Mouse (Mus musculus): ENCODE results near the gene Gas7. TPM values are rescaled to one million over a fixed set of nuclear protein-coding genes. Genes with fewer than 3 reads are reported as not detected.

Gene Gas7
- polyA plus RNA-seq, 1 experiment from 2014 or later, result 7.4 TPM

DNA sequence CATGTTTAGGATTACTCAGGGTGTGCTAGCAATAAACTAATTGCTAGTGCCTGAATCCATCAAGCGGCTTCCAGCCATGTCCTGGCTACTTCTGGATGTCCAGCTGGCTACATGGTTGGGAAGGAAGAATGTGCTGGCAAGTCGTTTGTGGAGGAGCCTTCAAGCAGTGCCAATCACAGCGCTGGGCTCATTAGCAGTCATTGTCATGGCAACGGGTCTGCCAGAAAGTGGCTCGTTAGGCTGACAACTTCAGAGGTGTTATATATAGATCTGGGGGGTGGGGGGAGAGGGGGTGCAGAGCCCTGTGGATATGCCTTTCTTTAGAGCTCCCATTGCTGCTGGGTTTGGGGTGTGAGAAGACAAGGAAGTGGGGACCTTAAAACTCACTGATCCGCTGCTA, 141.0 kb downstream of the Gas7 start:
- no peak overlapping the region for H3K27ac ChIP-seq (ENCODE audit: poor library complexity, severe bottlenecking)
- no peak for ATAC-seq (ENCODE audit: insufficient number of reproducible peaks, low FRiP score)
- no peaks in the 10 kb centered on the region for H3K27me3 ChIP-seq (replicated peaks)
- H3K4me2 ChIP-seq, result no peak overlapping the region
- 0 out of 2 replicates have a peak, but pooled peaks cover 2% of the 10 kb centered on the region for H3K9me3 ChIP-seq (replicated peaks)
- no peak overlapping the region for H3K4me3 ChIP-seq
- no peaks in the 10 kb centered on the region for H3K36me3 ChIP-seq
- no peaks in the 10 kb centered on the region for H3K4me1 ChIP-seq (replicated peaks)
- WGBS, result 65% methylated on average over 6 of the region's 6 CpGs
- no peak overlapping the region for H3K9ac ChIP-seq

DNA sequence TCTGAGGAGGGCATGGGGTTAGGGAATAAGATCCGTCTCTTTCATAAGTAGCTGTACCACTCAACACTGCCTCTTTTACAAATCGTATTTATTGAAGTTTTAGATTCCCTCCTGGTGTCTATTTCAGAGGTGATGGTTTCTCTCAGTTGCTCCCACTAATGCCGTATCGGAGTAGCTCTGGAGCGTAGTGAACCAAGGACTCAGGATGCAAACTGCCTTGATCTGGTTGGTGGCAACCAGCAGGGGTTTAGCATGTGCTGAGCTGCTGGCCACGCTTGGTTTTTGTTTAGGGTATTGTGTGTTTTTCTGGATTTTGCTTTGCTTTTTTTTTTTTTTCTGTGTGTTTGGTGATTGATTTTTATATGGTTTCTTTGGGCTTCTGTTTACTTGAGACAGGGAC, 141.6 kb downstream of the Gas7 start:
- no peak for ATAC-seq (ENCODE audit: insufficient number of reproducible peaks, low FRiP score)
- Histone ChIP-seq H3K4me1 (replicated peaks) (no peaks in the 10 kb centered on the region), H3K27ac (ENCODE audit: poor library complexity, severe bottlenecking) (no peak overlapping the region), H3K27me3 (replicated peaks) (no peaks in the 10 kb centered on the region), H3K4me3 (no peak overlapping the region), H3K9ac (no peak overlapping the region), H3K4me2 (no peak overlapping the region), H3K9me3 (replicated peaks) (0 out of 2 replicates have a peak, but pooled peaks cover 2% of the 10 kb centered on the region), H3K36me3 (no peaks in the 10 kb centered on the region)
- WGBS, result 84% methylated on average over 6 of the region's 6 CpGs

- no peak overlapping the region for H3K4me3 ChIP-seq
- no peak overlapping the region for H3K4me2 ChIP-seq
- H3K4me1 ChIP-seq (replicated peaks), result no peaks in the 10 kb centered on the region
- ATAC-seq (ENCODE audit: insufficient number of reproducible peaks, low FRiP score), result no peak
- no peak overlapping the region for H3K9ac ChIP-seq
- H3K36me3 ChIP-seq, result no peaks in the 10 kb centered on the region
- H3K27ac ChIP-seq (ENCODE audit: poor library complexity, severe bottlenecking), result no peak overlapping the region
- no peaks in the 10 kb centered on the region for H3K27me3 ChIP-seq (replicated peaks)
- WGBS, result 80% methylated on average over 7 of the region's 7 CpGs
- 0 out of 2 replicates have a peak, but pooled peaks cover 2% of the 10 kb centered on the region for H3K9me3 ChIP-seq (replicated peaks)
These were observed 142.2 kb downstream of the Gas7 start for GRCm38 (mm10) chr11:67597388-67597787.

DNA sequence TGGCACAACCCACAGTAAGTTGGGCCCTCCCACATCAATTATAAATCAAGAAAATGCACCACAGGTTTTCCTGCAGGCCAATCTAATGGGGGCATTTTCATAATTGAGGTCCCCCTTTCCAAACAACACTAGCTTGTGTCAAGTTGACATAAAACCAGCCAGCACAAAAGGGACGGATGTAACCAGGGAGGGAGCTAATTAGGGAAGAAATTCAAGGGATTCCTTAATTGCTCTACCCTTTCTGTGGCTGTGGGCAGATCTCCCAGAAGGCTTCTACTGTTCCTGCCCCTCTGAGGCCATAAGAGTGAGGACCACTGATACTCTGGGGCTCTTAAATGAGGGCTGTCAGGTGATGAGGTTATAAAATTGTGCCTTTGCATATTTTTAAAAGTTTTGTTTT, 143.9 kb downstream of the Gas7 start:
- Histone ChIP-seq H3K9me3 (replicated peaks) (no peaks in the 10 kb centered on the region), H3K4me3 (no peak overlapping the region), H3K27me3 (replicated peaks) (no peaks in the 10 kb centered on the region), H3K9ac (no peak overlapping the region), H3K27ac (ENCODE audit: poor library complexity, severe bottlenecking) (no peak overlapping the region), H3K4me2 (no peak overlapping the region), H3K4me1 (replicated peaks) (no peaks in the 10 kb centered on the region), H3K36me3 (no peaks in the 10 kb centered on the region)
- ATAC-seq (ENCODE audit: insufficient number of reproducible peaks, low FRiP score), result no peak
- WGBS, result 68% methylated on average over 1 of the region's 1 CpGs

DNA sequence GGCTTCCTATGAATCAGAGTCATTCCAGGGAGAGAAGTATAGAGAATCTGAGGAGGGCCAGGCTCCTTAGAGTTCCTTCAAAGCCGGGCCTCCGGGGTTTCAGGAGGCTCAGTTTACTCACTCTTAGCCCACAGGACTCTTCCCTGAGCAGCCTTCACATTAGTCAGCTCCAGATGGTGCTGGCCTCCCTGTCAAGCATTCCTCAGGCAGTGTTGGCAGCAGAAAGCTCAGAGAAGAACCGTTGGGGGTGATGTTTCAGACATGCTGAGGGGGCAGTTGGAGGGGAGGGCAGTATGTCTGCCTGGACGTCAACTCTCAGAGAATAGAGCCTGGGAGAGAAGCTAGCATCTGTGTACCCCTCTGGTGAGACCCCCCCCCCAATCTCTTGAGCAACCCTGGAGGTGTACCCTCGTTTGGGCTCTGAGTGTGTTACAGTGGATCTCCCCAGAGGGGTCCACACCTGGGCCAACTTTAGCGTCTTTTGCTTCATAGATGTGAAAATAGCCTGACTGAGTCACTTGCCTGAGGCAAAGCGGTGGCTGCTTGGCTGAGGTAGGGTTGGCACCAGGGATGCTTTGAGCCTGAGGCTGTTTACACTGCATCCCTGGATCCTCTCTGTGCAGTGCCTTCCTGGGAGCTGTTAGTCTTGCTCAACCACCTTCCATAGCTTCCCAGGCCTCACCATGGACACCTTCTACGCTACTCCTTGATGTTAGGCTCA, 145.6 kb downstream of the Gas7 start:
- no peaks in the 10 kb centered on the region for H3K36me3 ChIP-seq
- H3K4me3 ChIP-seq, result no peak overlapping the region
- H3K27me3 ChIP-seq (replicated peaks), result no peaks in the 10 kb centered on the region
- 71% methylated on average over 8 of the region's 8 CpGs for WGBS
- ATAC-seq (ENCODE audit: insufficient number of reproducible peaks, low FRiP score), result no peak
- H3K4me2 ChIP-seq, result no peak overlapping the region
- H3K9me3 ChIP-seq (replicated peaks), result no peaks in the 10 kb centered on the region
- H3K9ac ChIP-seq, result no peak overlapping the region
- no peaks in the 10 kb centered on the region for H3K4me1 ChIP-seq (replicated peaks)
- no peak overlapping the region for H3K27ac ChIP-seq (ENCODE audit: poor library complexity, severe bottlenecking)

- no peak for ATAC-seq (ENCODE audit: insufficient number of reproducible peaks, low FRiP score)
- Histone ChIP-seq H3K9ac (no peak overlapping the region), H3K4me2 (no peak overlapping the region), H3K9me3 (replicated peaks) (no peaks in the 10 kb centered on the region), H3K27ac (ENCODE audit: poor library complexity, severe bottlenecking) (no peak overlapping the region), H3K4me3 (no peak overlapping the region), H3K27me3 (replicated peaks) (no peaks in the 10 kb centered on the region), H3K36me3 (no peaks in the 10 kb centered on the region), H3K4me1 (replicated peaks) (no peaks in the 10 kb centered on the region)
- 70% methylated on average over 12 of the region's 12 CpGs for WGBS
These were observed 147.6 kb downstream of the Gas7 start for GRCm38 (mm10) chr11:67602711-67603369.

GRCm38 (mm10) chr11:67604481-67604880, 149.2 kb downstream of the Gas7 start:
- no peak for ATAC-seq (ENCODE audit: insufficient number of reproducible peaks, low FRiP score)
- Histone ChIP-seq H3K9me3 (replicated peaks) (no peaks in the 10 kb centered on the region), H3K27ac (ENCODE audit: poor library complexity, severe bottlenecking) (no peak overlapping the region), H3K36me3 (no peaks in the 10 kb centered on the region), H3K4me1 (replicated peaks) (no peaks in the 10 kb centered on the region), H3K9ac (no peak overlapping the region), H3K4me3 (no peak overlapping the region), H3K27me3 (replicated peaks) (no peaks in the 10 kb centered on the region), H3K4me2 (no peak overlapping the region)
- WGBS, result 40% methylated on average over 2 of the region's 2 CpGs

DNA sequence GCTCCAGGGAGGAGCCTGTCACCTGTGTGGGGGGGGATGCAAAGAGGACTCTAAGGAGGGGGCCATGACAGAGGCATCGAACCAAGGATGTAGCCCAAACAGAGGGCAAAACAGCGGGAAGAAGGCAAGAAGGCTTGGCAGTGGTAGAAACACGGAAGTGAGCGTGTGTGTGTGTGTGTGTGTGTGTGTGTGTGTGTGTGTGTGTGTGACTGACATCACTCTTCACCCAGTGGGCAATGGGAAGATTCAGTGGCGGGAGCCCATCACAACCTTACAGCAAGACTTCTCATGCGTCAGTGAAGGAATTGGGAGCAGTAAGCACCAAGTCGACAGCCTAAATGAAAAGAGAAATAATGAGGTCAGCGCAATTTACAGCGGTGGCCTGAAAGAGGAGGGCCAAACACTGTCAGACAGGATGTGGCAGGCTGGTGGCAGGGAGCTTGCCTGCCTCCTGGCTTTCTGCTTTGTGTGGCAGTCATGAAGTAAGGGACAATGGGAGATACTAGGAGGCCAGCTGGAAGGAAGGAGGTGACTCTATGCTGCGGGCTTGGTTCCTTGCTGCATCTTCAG, 153.0 kb downstream of the Gas7 start:
- Histone ChIP-seq H3K4me3 (no peak overlapping the region), H3K36me3 (no peaks in the 10 kb centered on the region), H3K27me3 (replicated peaks) (no peaks in the 10 kb centered on the region), H3K9ac (no peak overlapping the region), H3K4me1 (replicated peaks) (no peaks in the 10 kb centered on the region), H3K9me3 (replicated peaks) (no peaks in the 10 kb centered on the region), H3K27ac (ENCODE audit: poor library complexity, severe bottlenecking) (no peak overlapping the region), H3K4me2 (no peak overlapping the region)
- WGBS, result 73% methylated on average over 10 of the region's 10 CpGs
- no peak for ATAC-seq (ENCODE audit: insufficient number of reproducible peaks, low FRiP score)

DNA sequence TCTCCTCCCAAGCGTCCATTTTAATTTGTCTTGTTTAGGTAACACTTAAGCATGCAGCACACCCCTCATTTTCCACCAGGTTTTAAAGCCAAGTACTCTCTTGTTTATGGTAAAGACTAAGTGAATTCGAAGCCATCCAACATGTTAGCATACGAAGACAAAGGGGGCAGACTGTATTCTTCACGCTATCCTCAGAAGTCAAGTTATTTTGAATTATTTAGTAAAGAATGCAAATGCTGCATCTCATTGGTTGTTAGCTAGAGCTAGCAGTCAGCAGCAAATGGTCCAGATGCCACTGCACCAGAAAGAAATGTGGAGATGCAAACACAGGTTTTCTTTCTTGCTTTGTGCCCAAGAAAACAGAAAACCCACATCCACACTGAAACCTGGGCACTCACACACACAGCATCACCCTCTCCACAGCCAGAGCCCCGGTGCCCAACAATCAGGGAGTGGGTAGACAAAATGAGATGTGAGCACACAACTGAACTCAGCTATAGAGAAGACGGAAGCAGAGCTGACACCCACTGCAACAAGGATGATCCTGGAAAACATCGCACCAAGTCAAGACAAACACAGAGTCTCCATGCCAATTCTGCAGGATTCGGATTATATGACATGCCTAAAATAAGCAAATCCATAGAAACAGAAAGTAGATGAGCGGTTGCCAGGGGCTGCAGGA, 157.1 kb downstream of the Gas7 start:
- Histone ChIP-seq H3K4me3 (no peak overlapping the region), H3K36me3 (no peaks in the 10 kb centered on the region), H3K9me3 (replicated peaks) (no peaks in the 10 kb centered on the region), H3K9ac (no peak overlapping the region), H3K4me2 (no peak overlapping the region), H3K27me3 (replicated peaks) (no peaks in the 10 kb centered on the region), H3K4me1 (replicated peaks) (no peaks in the 10 kb centered on the region), H3K27ac (ENCODE audit: poor library complexity, severe bottlenecking) (no peak overlapping the region)
- no peak for ATAC-seq (ENCODE audit: insufficient number of reproducible peaks, low FRiP score)
- WGBS, result 79% methylated on average over 9 of the region's 9 CpGs

- no peak for ATAC-seq (ENCODE audit: insufficient number of reproducible peaks, low FRiP score)
- Histone ChIP-seq H3K4me3 (no peak overlapping the region), H3K4me2 (no peak overlapping the region), H3K27me3 (replicated peaks) (no peaks in the 10 kb centered on the region), H3K36me3 (no peaks in the 10 kb centered on the region), H3K9me3 (replicated peaks) (no peaks in the 10 kb centered on the region), H3K4me1 (replicated peaks) (no peaks in the 10 kb centered on the region), H3K27ac (ENCODE audit: poor library complexity, severe bottlenecking) (no peak overlapping the region), H3K9ac (no peak overlapping the region)
- 81% methylated on average over 13 of the region's 13 CpGs for WGBS
These were observed 161.5 kb downstream of the Gas7 start for GRCm38 (mm10) chr11:67616557-67617239.

GRCm38 (mm10) chr11:67622340-67622739, 167.1 kb downstream of the Gas7 start:
- no peak overlapping the region for H3K4me3 ChIP-seq
- no peaks in the 10 kb centered on the region for H3K9me3 ChIP-seq (replicated peaks)
- no peaks in the 10 kb centered on the region for H3K4me1 ChIP-seq (replicated peaks)
- no peak overlapping the region for H3K9ac ChIP-seq
- no peaks in the 10 kb centered on the region for H3K36me3 ChIP-seq
- 78% methylated on average over 7 of the region's 7 CpGs for WGBS
- H3K4me2 ChIP-seq, result no peak overlapping the region
- no peaks in the 10 kb centered on the region for H3K27me3 ChIP-seq (replicated peaks)
- no peak for ATAC-seq (ENCODE audit: insufficient number of reproducible peaks, low FRiP score)
- H3K27ac ChIP-seq (ENCODE audit: poor library complexity, severe bottlenecking), result no peak overlapping the region
